Mouse (Mus musculus) neural tube, embryonic 15.5 days (tissue): Measurements from ENCODE around the gene Vps51. TPM values are rescaled to one million over a fixed set of nuclear protein-coding genes. Genes with fewer than 3 reads are reported as not detected.

ENCODE experiments used
- ATAC-seq: fragments of 200-750 bp; cut with Nextera tagmentation; 2 replicates; pipeline ENCODE4 v1.8.0; 2017; ENCODE audit warnings: mild to moderate bottlenecking, moderate TSS enrichment, moderate library complexity; ENCODE audit not compliant: low FRiP score
- H3K27ac ChIP-seq: fragments of 300-500 bp; sonication (generic); replicated peaks from 2 replicates; pipeline ENCODE4 v1.5.1; 2015; ENCODE audit warnings: mild to moderate bottlenecking, inconsistent platforms
- H3K27me3 ChIP-seq: fragments of 300-500 bp; sonication (generic); replicated peaks from 2 replicates; pipeline ENCODE4 v1.6.1; 2015; ENCODE audit warnings: inconsistent platforms
- H3K36me3 ChIP-seq: fragments of 300-500 bp; sonication (generic); 2 replicates; pipeline ENCODE4 v1.6.1; 2015; ENCODE audit warnings: inconsistent platforms
- H3K4me1 ChIP-seq: fragments of 300-500 bp; sonication (generic); 2 replicates; pipeline ENCODE4 v1.6.1; 2015; ENCODE audit warnings: inconsistent platforms
- H3K4me2 ChIP-seq: fragments of 300-500 bp; sonication (generic); 2 replicates; pipeline ENCODE4 v1.6.1; 2015; ENCODE audit warnings: inconsistent platforms, mild to moderate bottlenecking, moderate library complexity
- H3K4me3 ChIP-seq: fragments of 300-500 bp; sonication (generic); replicated peaks from 2 replicates; pipeline ENCODE4 v1.5.1; 2015; ENCODE audit warnings: mild to moderate bottlenecking, inconsistent platforms
- H3K9ac ChIP-seq: fragments of 300-500 bp; sonication (generic); replicated peaks from 2 replicates; pipeline ENCODE4 v1.6.1; 2015; ENCODE audit warnings: mild to moderate bottlenecking, inconsistent platforms
- H3K9me3 ChIP-seq: fragments of 300-500 bp; sonication (generic); replicated peaks from 2 replicates; pipeline ENCODE4 v1.6.1; 2016; ENCODE audit warnings: inconsistent platforms
- WGBS: fragments of 180-500 bp; shearing (Covaris S2); methylation state at CpG from one replicate; pipeline ENCODE4 v1.1.7; 2015; ENCODE audit warnings: mixed read lengths; 5-methylcytosine and 5-hydroxymethylcytosine counted together
- polyA plus RNA-seq: library from polyadenylated mRNA; unstranded; fragments of >200 nt; fragmentation: Nextera tagmentation; extraction: Ambion mirVana; gene quantifications from 2 replicates; pipeline ENCODE4 v1.2.1, GENCODE M21; 2015

Gene Vps51
- polyA plus RNA-seq, 1 experiment from 2014 or later: 83.8 TPM

DNA sequence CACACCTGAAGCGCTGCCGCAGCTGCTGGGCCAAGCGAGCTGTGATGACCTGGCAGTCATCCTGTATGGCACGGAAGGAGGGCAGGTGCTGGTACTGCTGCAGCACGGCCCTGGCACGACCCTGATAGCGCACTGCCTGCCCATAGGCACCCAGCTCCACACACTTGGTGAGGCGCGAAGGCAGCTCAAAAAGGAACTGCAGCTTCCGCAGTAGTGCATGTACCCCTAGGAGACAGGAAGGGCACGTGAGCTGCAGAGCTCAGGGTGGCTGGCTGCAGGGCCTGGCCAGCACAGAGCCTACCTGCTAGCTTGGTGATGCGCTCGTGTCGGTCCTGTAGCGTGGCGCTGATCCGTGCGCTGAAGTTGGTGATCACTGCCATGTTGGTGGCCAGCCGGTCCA lies 5.8 kb downstream of the Vps51 start:
- WGBS: 95% methylated on average over 19 of the region's 19 CpGs
- H3K9me3 ChIP-seq: no peaks in the 10 kb centered on the region
- peaks cover 37% of the 10 kb centered on the region for H3K4me1 ChIP-seq
- H3K4me2 ChIP-seq: no peak overlapping the region
- H3K27me3 ChIP-seq: no peaks in the 10 kb centered on the region
- no peak overlapping the region for H3K27ac ChIP-seq
- no peak overlapping the region for H3K9ac ChIP-seq
- peaks cover 30% of the 10 kb centered on the region for H3K36me3 ChIP-seq
- H3K4me3 ChIP-seq: no peak overlapping the region
- no peak for ATAC-seq

DNA sequence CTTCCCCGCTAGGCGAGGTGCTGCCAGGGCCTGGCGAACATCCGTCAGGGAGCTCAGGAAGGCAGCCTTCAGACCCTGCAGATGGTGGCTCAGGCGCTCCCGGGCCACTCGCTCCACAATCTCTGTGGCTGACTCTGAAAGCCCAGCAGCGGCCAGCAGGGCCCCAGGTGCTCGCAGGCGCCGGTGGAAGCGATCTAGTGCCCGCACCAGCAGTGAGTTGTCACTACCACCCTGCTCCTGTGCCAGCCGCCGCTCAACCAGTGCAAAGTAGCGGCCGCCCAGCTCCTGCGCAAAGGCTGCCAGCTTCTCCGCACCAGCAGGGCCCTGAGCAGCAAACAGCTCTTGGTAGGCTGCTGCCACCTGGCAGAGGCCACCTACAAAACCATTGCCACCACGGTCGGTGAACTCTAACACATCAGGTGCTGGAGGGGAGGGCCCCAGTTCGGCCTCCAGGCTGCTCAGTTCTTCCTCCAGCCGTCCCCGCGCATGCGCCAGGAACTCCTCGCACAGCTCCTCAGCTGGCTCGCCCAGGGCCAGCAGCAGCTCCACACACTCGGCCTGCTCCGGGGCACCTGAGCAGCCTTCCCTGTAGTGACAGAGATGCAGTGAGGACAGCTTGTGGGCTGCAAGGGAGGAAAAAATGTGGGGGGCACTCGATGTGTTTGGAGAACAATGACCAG lies 6.3 kb downstream of the Vps51 start:
- H3K27me3 ChIP-seq: no peaks in the 10 kb centered on the region
- no peak overlapping the region for H3K4me3 ChIP-seq
- H3K27ac ChIP-seq: no peak overlapping the region
- 94% methylated on average over 31 of the region's 31 CpGs for WGBS
- peaks cover 37% of the 10 kb centered on the region for H3K4me1 ChIP-seq
- no peak overlapping the region for H3K4me2 ChIP-seq
- no peaks in the 10 kb centered on the region for H3K9me3 ChIP-seq
- H3K9ac ChIP-seq: no peak overlapping the region
- H3K36me3 ChIP-seq: peaks cover 30% of the 10 kb centered on the region
- no peak for ATAC-seq

DNA sequence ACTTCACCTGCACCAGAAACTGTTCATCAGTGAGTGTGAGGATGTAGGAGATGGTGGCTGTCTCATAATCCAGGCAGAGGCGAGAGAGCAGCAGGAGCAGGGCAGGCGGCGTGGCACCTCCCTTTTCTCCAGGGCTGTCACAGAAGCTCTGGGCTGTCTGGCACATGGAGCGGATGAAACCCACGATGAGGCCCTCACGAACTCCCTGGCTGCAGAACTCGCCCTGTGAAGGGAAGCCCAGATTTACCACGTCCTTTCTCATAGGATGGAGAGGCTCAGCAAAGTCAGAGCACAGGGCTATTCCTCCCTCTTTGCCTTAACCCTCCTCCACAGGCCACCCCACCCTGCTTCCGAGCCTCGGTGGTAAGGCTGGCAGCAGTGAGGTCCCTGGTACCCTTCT lies 7.2 kb downstream of the Vps51 start:
- no peaks in the 10 kb centered on the region for H3K27me3 ChIP-seq
- no peak overlapping the region for H3K4me3 ChIP-seq
- ATAC-seq: no peak
- no peak overlapping the region for H3K27ac ChIP-seq
- WGBS: 96% methylated on average over 10 of the region's 10 CpGs
- no peaks in the 10 kb centered on the region for H3K9me3 ChIP-seq
- H3K4me1 ChIP-seq: peaks cover 32% of the 10 kb centered on the region
- H3K9ac ChIP-seq: no peak overlapping the region
- H3K4me2 ChIP-seq: no peak overlapping the region
- H3K36me3 ChIP-seq: peaks cover 30% of the 10 kb centered on the region

DNA sequence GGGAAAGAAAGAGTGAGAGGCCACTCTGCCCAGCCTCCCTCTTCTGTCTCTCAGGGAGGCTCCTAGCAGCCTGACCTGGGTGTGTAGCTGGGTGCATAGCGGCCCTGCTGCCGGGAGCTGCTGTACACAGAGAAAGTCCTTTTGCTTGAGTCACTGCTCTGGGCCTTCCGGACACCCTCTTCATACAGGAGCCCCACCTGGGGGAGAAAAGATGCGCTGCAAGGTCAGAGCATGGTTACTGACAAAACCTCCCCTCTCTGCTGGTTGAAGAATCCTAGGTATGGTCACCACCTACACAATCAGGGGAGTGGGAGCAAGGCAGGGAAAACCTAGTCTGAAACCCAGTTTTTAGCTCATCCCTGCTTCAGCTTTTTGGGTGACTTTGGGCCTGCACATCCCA lies 8.1 kb downstream of the Vps51 start:
- H3K27ac ChIP-seq: no peak overlapping the region
- peaks cover 30% of the 10 kb centered on the region for H3K36me3 ChIP-seq
- H3K4me3 ChIP-seq: no peak overlapping the region
- H3K9me3 ChIP-seq: no peaks in the 10 kb centered on the region
- no peaks in the 10 kb centered on the region for H3K27me3 ChIP-seq
- ATAC-seq: no peak
- H3K9ac ChIP-seq: no peak overlapping the region
- H3K4me1 ChIP-seq: peaks cover 33% of the 10 kb centered on the region
- 82% methylated on average over 4 of the region's 4 CpGs for WGBS
- H3K4me2 ChIP-seq: no peak overlapping the region

DNA sequence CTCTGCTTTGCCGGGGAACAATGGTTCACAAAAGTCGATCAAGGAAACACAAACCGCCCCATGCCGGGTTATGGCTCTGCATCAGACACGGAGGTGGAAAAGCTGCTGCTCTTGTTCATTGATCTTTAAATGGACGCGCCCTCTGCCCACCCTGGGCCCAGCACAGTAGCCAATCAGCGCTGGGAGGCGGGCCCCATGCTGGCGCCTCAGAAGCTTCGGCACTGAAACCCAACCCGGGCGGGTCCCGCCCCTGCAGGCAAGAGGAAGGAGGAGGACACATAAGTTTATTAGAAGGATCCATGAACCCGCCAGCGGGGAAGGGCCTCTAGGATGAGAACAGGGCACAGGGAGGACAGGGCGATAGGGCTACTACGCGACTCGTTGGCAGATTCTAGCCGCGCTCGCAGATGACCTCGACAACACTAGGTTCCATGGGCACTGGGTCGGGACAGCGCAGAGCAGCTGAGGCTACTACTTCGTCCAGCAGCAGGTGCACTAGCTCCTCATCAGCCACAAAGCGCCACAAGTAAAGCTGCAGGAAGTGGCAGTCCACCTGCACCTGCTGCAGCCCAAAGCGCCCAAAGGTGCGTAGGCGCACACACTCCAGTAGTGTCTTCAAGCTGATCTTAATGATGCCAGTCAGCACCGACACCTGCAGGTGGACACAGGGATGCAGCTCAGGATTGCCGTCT lies 9.2 kb downstream of the Vps51 start, which contains the start of gene Tm7sf2:
Gene Tm7sf2, minus strand, starts transcription at position 650 of the 692 bp plus-strand sequence.
- ATAC-seq: peak; percentile 90
- Histone ChIP-seq H3K4me3 (peak within 1 kb of the TSS; percentile 62), H3K27ac (peak within 1 kb of the TSS; percentile 93), H3K36me3 (peaks cover 26% of the 10 kb centered on the region), H3K27me3 (no peaks in the 10 kb centered on the region), H3K9ac (peak within 1 kb of the TSS; percentile 91), H3K4me2 (peak within 1 kb of the TSS; percentile 97), H3K4me1 (peaks cover 44% of the 10 kb centered on the region), H3K9me3 (no peaks in the 10 kb centered on the region)
- WGBS: 6% methylated on average over 33 of the region's 33 CpGs

DNA sequence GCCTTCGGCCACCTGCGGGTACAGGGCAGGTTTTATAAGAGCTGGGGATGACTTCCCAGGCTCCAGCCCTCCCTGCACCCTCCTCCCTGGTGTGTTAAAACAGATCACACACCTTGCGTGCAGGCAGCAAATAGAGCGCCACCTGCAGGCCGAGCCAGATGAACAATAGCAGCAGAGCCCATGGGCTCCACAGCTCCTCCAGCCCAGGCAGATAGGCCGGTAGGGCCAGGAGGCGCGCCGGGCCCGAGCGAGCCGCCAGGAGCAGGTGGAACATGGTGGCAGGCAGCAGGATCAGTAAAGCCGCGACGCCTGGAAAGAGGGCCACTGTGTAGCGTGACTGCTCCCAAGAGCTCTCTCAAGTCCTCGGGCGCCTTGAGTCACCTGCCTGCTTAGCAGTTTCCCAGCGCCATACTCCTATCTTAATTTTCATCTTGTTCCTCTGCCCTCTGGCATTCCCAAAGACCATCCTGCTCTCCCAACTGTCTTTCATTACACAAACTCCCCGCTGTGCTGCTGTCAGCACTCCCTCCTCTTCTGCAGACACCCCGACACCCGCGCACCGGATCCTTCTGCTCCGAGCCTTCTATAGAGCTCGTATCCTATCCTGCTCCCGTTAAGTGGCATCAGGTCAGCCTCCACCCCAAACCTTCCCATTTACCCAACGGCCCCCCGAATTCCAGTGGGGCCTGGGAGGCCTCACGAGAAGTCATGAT lies 9.9 kb downstream of the Vps51 start:
- peak overlapping the region; percentile 91 for H3K9ac ChIP-seq
- H3K4me2 ChIP-seq: peak overlapping the region; percentile 97
- H3K36me3 ChIP-seq: peaks cover 26% of the 10 kb centered on the region
- H3K4me1 ChIP-seq: peaks cover 51% of the 10 kb centered on the region
- peak; percentile 84 for ATAC-seq
- under 1% methylated on average over 30 of the region's 30 CpGs for WGBS
- H3K27me3 ChIP-seq: no peaks in the 10 kb centered on the region
- H3K4me3 ChIP-seq: peak overlapping the region; percentile 62
- H3K27ac ChIP-seq: peak overlapping the region; percentile 93
- no peaks in the 10 kb centered on the region for H3K9me3 ChIP-seq

DNA sequence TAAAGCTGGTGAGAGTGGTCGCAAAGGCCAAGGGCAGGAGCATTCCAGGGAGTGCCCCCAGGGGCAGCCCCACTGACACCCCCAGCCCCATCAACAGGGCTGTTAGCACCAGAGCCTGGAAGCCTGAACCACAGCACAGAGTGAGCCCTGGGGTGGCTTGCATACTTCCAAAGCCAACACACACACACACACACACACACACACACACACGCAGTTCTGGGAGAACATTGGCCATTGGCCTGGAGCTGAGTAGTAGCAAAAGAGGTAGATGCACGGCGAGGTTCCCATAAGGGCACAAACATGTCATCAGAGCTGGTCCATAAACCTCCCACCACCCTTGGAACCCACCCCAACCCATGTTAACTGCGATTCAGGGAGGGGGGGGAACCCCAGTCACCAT lies 10.5 kb downstream of the Vps51 start:
- Histone ChIP-seq H3K9me3 (no peaks in the 10 kb centered on the region), H3K9ac (peak overlapping the region; percentile 91), H3K4me2 (peak overlapping the region; percentile 97), H3K27me3 (no peaks in the 10 kb centered on the region), H3K4me3 (peak overlapping the region; percentile 62), H3K4me1 (peaks cover 57% of the 10 kb centered on the region), H3K36me3 (peaks cover 26% of the 10 kb centered on the region), H3K27ac (peak overlapping the region; percentile 93)
- 22% methylated on average over 5 of the region's 5 CpGs for WGBS
- peak; percentile 6; the same call in 1 of the 2 replicates for ATAC-seq

DNA sequence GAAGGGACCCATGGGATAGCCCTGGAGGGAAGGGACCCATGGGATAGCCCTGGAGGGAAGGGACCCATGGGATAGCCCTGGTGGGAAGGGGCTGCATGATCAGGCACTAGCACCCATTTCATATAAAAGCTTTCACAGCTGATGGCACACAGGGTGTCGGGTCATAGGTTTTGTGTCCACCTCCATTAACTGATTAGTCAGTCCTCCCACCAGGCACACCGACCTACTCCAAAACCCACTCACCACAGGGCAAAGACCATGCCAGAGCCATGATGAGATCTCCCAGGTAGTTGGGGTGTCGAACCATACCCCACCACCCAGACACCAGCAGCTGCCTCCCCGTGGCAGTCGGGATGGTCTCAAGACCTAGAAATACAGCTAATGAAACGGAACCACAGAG lies 13.9 kb downstream of the Vps51 start:
- Histone ChIP-seq H3K4me1 (peaks cover 72% of the 10 kb centered on the region), H3K9me3 (no peaks in the 10 kb centered on the region), H3K27ac (no peak overlapping the region), H3K4me2 (peak overlapping the region; percentile 98), H3K27me3 (no peaks in the 10 kb centered on the region), H3K9ac (no peak overlapping the region), H3K36me3 (peaks cover 9% of the 10 kb centered on the region), H3K4me3 (no peak overlapping the region)
- ATAC-seq: no peak
- 96% methylated on average over 6 of the region's 6 CpGs for WGBS

DNA sequence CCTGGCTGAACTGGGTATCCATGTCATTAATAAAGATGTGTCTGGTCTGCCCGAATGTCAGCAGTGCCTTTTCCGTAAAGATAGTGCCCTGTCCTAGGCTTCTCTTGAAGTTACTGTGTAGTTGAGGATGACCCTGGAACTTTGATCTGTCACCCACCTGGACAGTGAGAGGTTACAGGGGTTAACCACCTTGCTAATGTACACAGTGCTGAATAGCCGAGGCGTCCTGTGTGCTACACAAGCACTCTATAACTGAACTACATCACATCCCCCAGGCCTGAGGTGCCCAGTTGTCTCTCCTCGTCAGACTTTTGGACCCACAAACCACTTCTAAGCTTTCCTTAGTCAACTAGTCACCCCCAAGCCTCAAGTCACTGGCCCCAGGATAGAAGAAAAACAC lies 14.6 kb downstream of the Vps51 start:
- Histone ChIP-seq H3K4me2 (peak overlapping the region; percentile 98), H3K4me1 (peaks cover 66% of the 10 kb centered on the region), H3K9me3 (no peaks in the 10 kb centered on the region), H3K27ac (peak overlapping the region; percentile 92), H3K27me3 (no peaks in the 10 kb centered on the region), H3K9ac (peak overlapping the region; percentile 92), H3K36me3 (peaks cover 9% of the 10 kb centered on the region), H3K4me3 (peak overlapping the region; percentile 84)
- ATAC-seq: no peak
- WGBS: 66% methylated on average over 5 of the region's 5 CpGs

DNA sequence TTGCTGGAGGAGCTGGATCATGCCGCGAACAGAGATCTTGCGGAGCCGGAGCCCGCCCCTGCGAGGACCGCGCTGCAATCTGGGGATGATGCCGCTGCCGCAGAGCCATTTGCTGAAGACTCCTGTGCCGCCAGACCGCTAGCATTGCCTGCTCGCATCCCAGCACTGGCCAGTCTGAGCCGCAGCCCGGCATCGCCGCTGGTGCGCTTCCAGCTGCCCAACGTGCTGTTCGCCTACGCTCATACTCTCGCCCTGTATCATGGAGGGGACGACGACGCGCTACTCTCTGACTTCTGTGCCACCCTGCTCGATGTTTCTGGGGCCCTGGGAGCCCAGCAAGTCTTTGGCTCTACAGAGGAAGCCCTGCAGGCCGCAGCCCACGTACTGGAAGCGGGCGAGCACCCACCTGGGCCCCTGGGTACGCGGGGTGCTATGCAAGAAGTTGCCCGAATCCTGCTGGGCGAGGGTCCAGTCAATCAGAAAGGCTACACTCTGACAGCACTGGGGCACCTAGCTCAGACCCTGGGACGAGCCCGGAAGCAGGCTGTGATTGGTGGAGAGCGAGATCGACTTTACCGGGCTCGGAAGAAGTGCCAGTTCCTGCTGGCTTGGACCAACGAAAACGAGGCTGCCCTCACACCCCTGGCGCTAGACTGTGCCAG lies 15.3 kb downstream of the Vps51 start:
- 0 out of 2 replicates have a peak, but pooled peaks have one; percentile 16 for ATAC-seq

DNA sequence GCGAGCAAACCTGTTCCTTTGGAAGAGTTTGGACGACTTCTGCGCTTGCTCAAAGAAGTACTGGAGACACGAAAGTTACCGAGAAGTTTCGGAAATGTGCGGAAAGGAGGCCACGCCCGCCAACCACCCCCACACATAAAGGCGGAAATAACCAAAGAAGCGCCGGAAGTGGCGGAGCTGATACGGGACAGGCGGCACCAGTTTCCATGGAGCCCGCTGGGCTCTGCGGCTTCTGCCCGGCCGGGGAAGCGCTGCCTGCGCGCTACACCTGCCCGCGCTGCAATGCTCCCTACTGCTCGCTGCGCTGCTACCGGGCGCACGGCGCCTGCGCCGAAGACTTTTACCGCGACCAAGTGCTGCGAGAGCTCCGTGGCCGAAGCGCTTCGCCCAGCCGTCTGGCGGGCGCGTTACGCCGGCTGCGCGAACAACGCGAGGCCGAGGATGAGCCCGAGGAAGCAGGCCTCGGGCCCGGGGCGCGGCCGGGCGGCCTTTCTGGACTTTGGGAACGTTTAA lies 16.0 kb downstream of the Vps51 start, which contains the start of gene Znhit2:
Gene Znhit2, plus strand, starts transcription at position 172 of the 513 bp plus-strand sequence.
- peaks cover 65% of the 10 kb centered on the region for H3K4me1 ChIP-seq
- ATAC-seq: peak; percentile 74
- under 1% methylated on average over 58 of the region's 58 CpGs for WGBS

More for the DNA sequence above, 15.3 kb downstream of the Vps51 start:
- Histone ChIP-seq H3K4me3 (peak overlapping the region; percentile 84), H3K27ac (peak overlapping the region; percentile 92), H3K4me1 (peaks cover 65% of the 10 kb centered on the region), H3K27me3 (no peaks in the 10 kb centered on the region), H3K9ac (peak overlapping the region; percentile 92), H3K9me3 (no peaks in the 10 kb centered on the region), H3K36me3 (peaks cover 9% of the 10 kb centered on the region), H3K4me2 (peak overlapping the region; percentile 98)
- WGBS: under 1% methylated on average over 44 of the region's 44 CpGs

More for the DNA sequence above, 16.0 kb downstream of the Vps51 start, which contains the start of gene Znhit2:
- Histone ChIP-seq H3K27ac (peak within 1 kb of the TSS; percentile 92), H3K9ac (peak within 1 kb of the TSS; percentile 92), H3K4me3 (peak within 1 kb of the TSS; percentile 84), H3K4me2 (peak within 1 kb of the TSS; percentile 98), H3K27me3 (no peaks in the 10 kb centered on the region), H3K9me3 (no peaks in the 10 kb centered on the region), H3K36me3 (peaks cover 9% of the 10 kb centered on the region)
